Mouse (Mus musculus): ENCODE data around the gene Mboat2.

Mboat2 gene

GRCm38 (mm10) chr12:25012555-25013540, 182.2 kb downstream of the Mboat2 start:
- DNase-seq = no peak
